Mouse (Mus musculus) kidney, adult 10 weeks (tissue): ENCODE measurements around the gene Gm5485. TPM values are rescaled to one million over a fixed set of nuclear protein-coding genes. Genes with fewer than 3 reads are reported as not detected.

Experiments used
- polyA plus RNA-seq: library from polyadenylated mRNA; stranded (reverse); fragments of 350-450 nt; fragmentation: Illumina TruSeq; extraction: RNeasy Lipid Tissue Mini Kit (QIAGEN cat#74804); gene quantifications from one replicate; pipeline ENCODE4 v1.2.3, GENCODE M21; 2014; ENCODE audit warnings: low read depth, low replicate concordance

The Gm5485 gene
- not detected for polyA plus RNA-seq

DNA sequence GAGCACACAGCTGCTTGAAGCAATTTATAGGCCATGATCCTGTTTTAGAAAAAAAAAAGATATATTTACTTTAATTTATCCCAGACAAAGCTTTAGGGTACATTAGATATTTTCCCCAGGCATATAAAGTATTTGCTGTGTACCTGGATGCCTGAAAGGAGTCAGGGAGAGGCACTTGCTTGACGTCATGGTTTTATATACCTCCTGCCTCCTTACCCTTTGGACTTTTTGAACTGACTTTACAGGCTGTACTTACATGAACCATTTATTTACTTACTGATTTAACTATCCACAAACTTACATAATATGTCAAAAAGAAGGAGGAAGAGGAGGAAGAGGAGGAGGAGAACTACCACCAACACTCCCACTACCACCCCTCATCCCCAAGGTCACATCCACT, at the start of gene Gm5485:
TSS of gene Gm5485 (minus strand) at position 171 of the 400 bp plus-strand sequence.

DNA sequence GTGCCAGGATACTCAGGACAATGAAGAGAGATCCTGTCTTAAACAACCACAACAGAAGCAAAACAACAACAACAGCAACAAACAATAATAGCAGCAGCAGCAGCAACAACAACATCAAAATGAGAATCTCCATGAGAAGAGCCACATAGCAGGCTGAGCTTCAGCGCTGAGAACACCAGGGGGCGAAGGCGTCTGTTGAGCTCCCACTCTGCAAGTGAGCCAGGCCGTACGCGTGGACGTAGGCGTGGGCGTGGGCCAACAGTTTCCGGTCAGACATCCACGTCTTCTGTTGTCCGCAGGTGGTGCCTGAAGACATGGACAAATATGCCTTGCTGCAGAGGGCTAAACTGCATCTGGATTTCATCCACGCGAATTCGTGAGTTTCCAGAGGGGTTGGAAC, 18.8 kb upstream of the Gm5485 start, which contains the start of gene Morc1:
TSS of gene Morc1 (plus strand) at position 211 of the 400 bp plus-strand sequence.

Other genes starting within 250 kb of the Gm5485 start
- gene Dppa4, start 128.7 kb downstream of the Gm5485 start, polyA plus RNA-seq = not detected
- gene Dppa2, start 108.5 kb downstream of the Gm5485 start, polyA plus RNA-seq = not detected
- not detected for gene Morc1, start 18.8 kb upstream of the Gm5485 start, polyA plus RNA-seq